Mouse (Mus musculus): ENCODE measurements around the gene Prune2. TPM values are rescaled to one million over a fixed set of nuclear protein-coding genes. Genes with fewer than 3 reads are reported as not detected.

Gene Prune2
- total and polyA plus RNA-seq, 2 experiments from 2014 or later, result 12.4 to 17.4 TPM

DNA sequence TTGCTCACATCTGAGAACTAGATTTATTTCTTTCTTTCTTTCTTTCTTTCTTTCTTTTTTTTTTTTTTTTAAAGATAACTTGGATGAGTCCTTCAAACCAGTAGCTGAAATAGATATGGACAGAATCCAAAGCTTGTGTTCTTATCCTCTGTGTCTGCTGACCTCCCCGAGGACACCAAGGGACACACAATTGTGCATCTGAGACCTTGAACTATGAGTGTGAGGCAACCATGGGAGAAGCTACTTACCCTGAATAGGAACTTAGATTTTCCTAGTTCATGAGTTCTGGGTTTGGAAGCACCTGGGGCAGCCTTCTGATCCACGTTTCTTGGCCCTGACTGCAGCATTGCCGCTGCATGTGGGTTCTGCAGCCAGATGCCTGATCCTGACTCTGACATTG, 7.3 kb downstream of the Prune2 start:
- Histone ChIP-seq H3K27me3 (ENCODE audit: insufficient read depth, low read length) (no peaks in the 10 kb centered on the region), H3K4me2 (ENCODE audit: low read depth, low read length) (no peak overlapping the region), H3K9me3 (ENCODE audit: low read length) (no peaks in the 10 kb centered on the region), H3K27ac (no peak overlapping the region), H3K9ac (replicated peaks; ENCODE audit: low read length) (no peak overlapping the region), H3K4me3 (ENCODE audit: low read length) (no peak overlapping the region), H3K36me3 (ENCODE audit: insufficient read depth, low read length) (no peaks in the 10 kb centered on the region), H3K4me1 (ENCODE audit: insufficient read depth, low read length) (no peaks in the 10 kb centered on the region)
- TF ChIP-seq CTCF (IDR thresholded peaks at IDR 0.05; ENCODE audit: low read depth), result no peak
- DNase-seq (ENCODE audit: low spot score) (no peak), ATAC-seq (no peak)
- 89% methylated on average over 3 of the region's 3 CpGs for WGBS

DNA sequence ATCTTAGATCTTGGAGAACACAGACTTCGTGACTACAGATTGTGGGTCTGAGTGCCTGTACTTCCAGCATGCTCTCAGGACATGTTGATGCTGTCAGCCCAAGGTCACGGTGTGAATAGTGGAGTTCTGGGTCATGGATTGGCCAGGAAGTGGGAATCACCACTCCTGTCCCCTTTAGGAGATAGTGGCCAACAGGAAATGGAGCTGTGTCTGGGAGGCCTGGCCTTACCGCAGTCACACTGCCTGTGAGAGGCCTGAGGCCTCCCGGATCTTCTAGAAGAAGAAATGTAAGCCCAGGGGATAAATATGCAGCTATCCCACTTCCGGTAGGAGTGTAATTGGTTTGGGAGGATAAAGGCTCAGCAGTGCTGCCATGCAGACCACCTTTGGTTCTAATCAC, 12.8 kb downstream of the Prune2 start:
- H3K36me3 ChIP-seq (ENCODE audit: insufficient read depth, low read length), result no peaks in the 10 kb centered on the region
- H3K4me1 ChIP-seq (ENCODE audit: insufficient read depth, low read length), result no peaks in the 10 kb centered on the region; the same call in 1 of the 2 replicates
- ATAC-seq (no peak), DNase-seq (ENCODE audit: low spot score) (no peak)
- H3K9ac ChIP-seq (replicated peaks; ENCODE audit: low read length), result no peak overlapping the region
- no peak for TF ChIP-seq CTCF (IDR thresholded peaks at IDR 0.05; ENCODE audit: low read depth)
- no peaks in the 10 kb centered on the region for H3K27me3 ChIP-seq (ENCODE audit: insufficient read depth, low read length)
- 86% methylated on average over 5 of the region's 5 CpGs for WGBS
- no peaks in the 10 kb centered on the region for H3K9me3 ChIP-seq (ENCODE audit: low read length)
- no peak overlapping the region for H3K4me3 ChIP-seq (ENCODE audit: low read length)
- H3K27ac ChIP-seq, result no peak overlapping the region
- H3K4me2 ChIP-seq (ENCODE audit: low read depth, low read length), result no peak overlapping the region

DNA sequence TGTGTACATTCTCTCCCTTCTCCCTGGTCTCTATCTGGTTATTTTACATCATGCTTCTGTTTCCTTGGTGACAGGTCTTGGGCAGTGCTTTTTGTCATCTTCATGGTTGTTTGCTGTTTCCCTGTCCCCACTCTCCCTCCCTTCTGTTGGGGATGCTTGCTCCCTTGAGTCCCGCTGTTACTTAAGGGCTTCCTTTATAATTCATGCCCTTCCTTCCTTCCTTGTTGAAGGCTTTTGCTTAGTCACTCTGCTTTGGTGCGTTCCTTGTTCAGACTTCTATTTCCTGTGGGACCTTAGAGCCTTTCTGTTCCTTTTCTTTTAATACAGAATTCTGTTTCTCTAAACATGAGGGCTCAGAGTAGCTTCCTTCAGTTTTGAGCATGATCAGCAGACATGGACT, 14.7 kb downstream of the Prune2 start:
- no peak overlapping the region for H3K27ac ChIP-seq
- H3K4me3 ChIP-seq (ENCODE audit: low read length), result no peak overlapping the region
- H3K9me3 ChIP-seq (ENCODE audit: low read length), result no peaks in the 10 kb centered on the region
- no peak for ATAC-seq
- WGBS, result 61% methylated on average over 2 of the region's 2 CpGs
- H3K36me3 ChIP-seq (ENCODE audit: insufficient read depth, low read length), result no peaks in the 10 kb centered on the region
- H3K27me3 ChIP-seq (ENCODE audit: insufficient read depth, low read length), result no peaks in the 10 kb centered on the region
- no peak overlapping the region for H3K4me2 ChIP-seq (ENCODE audit: low read depth, low read length)
- no peaks in the 10 kb centered on the region; the same call in 1 of the 2 replicates for H3K4me1 ChIP-seq (ENCODE audit: insufficient read depth, low read length)
- no peak for TF ChIP-seq CTCF (IDR thresholded peaks at IDR 0.05; ENCODE audit: low read depth)
- no peak for DNase-seq (ENCODE audit: low spot score)
- no peak overlapping the region for H3K9ac ChIP-seq (replicated peaks; ENCODE audit: low read length)

DNA sequence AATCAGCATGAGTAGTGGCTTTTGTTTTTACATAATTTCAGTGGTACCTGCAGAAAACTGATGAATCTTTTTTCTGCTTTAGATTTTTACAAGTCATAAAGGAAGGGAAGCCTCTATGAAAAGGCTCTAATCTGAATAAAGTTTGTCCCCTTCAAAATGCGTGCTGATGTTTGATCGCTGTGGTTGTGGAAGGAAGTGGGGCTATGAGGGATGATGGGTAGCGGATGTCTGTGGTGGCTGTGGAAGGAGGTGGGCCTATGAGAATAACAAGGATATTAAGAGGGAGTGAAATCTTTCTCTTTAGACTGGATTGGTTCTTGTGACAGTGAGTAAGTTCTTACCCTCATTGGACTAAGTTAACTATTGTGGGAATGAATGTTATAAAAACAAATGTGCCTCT, 23.0 kb downstream of the Prune2 start:
- H3K4me1 ChIP-seq (ENCODE audit: insufficient read depth, low read length), result no peaks in the 10 kb centered on the region
- H3K4me3 ChIP-seq (ENCODE audit: low read length), result no peak overlapping the region
- 95% methylated on average over 3 of the region's 3 CpGs for WGBS
- DNase-seq (ENCODE audit: low spot score) (no peak), ATAC-seq (no peak)
- H3K27me3 ChIP-seq (ENCODE audit: insufficient read depth, low read length), result no peaks in the 10 kb centered on the region
- no peak overlapping the region for H3K9ac ChIP-seq (replicated peaks; ENCODE audit: low read length)
- no peaks in the 10 kb centered on the region for H3K36me3 ChIP-seq (ENCODE audit: insufficient read depth, low read length)
- TF ChIP-seq CTCF (IDR thresholded peaks at IDR 0.05; ENCODE audit: low read depth), result no peak
- H3K9me3 ChIP-seq (ENCODE audit: low read length), result no peaks in the 10 kb centered on the region
- no peak overlapping the region for H3K27ac ChIP-seq
- no peak overlapping the region for H3K4me2 ChIP-seq (ENCODE audit: low read depth, low read length)

DNA sequence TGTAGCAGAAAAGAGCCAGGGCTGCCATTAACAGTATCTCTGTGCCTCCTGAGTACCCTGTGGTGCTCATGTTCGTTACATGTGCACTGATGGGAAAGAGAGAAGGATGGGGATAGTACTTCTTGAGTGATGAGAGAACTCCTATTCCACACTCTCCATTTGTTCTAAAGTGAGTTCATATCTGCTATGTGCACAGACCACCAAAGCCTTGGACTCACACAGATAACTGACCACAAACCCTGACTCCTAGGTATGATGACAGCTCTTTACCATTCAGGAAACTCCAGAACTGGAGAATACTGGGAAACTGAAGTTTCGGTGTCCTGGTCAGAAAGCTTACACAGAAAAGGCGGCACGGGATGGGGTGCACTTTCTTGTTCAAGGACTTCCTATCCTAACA, 25.8 kb downstream of the Prune2 start:
- no peak for ATAC-seq
- Histone ChIP-seq H3K27me3 (ENCODE audit: insufficient read depth, low read length) (no peaks in the 10 kb centered on the region), H3K27ac (no peak overlapping the region), H3K4me2 (ENCODE audit: low read depth, low read length) (no peak overlapping the region), H3K4me1 (ENCODE audit: insufficient read depth, low read length) (no peaks in the 10 kb centered on the region), H3K36me3 (ENCODE audit: insufficient read depth, low read length) (no peaks in the 10 kb centered on the region), H3K9ac (replicated peaks; ENCODE audit: low read length) (no peak overlapping the region), H3K4me3 (ENCODE audit: low read length) (no peak overlapping the region), H3K9me3 (ENCODE audit: low read length) (no peaks in the 10 kb centered on the region)
- no peak for DNase-seq (ENCODE audit: low spot score)
- 92% methylated on average over 4 of the region's 4 CpGs for WGBS
- no peak for TF ChIP-seq CTCF (IDR thresholded peaks at IDR 0.05; ENCODE audit: low read depth)

DNA sequence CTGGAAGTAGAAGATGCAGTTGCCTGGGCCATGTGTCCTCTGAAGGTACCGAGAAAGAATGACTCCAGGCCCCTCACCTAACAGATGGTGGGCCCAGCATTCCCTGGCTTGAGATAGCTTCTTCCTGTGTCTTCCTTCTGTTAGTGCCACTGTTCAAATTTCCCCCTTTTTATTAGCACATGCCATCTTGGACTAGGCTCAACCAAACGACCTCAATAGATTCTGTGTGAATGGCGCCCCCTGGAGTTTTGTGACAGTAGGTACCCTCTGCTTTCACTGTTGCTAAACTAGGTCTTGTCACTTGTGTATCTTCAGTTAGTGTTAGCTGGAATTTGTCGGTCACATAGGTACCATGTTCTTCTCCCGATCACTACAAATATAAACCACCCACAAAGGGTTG, 29.0 kb downstream of the Prune2 start:
- no peaks in the 10 kb centered on the region for H3K4me1 ChIP-seq (ENCODE audit: insufficient read depth, low read length)
- H3K36me3 ChIP-seq (ENCODE audit: insufficient read depth, low read length), result no peaks in the 10 kb centered on the region
- ATAC-seq (peak; percentile 32; the same call in 1 of the 2 replicates), DNase-seq (ENCODE audit: low spot score) (peak; percentile 73)
- 44% methylated on average over 5 of the region's 5 CpGs for WGBS
- no peak overlapping the region for H3K9ac ChIP-seq (replicated peaks; ENCODE audit: low read length)
- peak; percentile 66 for TF ChIP-seq CTCF (IDR thresholded peaks at IDR 0.05; ENCODE audit: low read depth)
- H3K9me3 ChIP-seq (ENCODE audit: low read length), result no peaks in the 10 kb centered on the region
- H3K27me3 ChIP-seq (ENCODE audit: insufficient read depth, low read length), result no peaks in the 10 kb centered on the region
- H3K27ac ChIP-seq, result no peak overlapping the region
- no peak overlapping the region for H3K4me2 ChIP-seq (ENCODE audit: low read depth, low read length)
- no peak overlapping the region for H3K4me3 ChIP-seq (ENCODE audit: low read length)

DNA sequence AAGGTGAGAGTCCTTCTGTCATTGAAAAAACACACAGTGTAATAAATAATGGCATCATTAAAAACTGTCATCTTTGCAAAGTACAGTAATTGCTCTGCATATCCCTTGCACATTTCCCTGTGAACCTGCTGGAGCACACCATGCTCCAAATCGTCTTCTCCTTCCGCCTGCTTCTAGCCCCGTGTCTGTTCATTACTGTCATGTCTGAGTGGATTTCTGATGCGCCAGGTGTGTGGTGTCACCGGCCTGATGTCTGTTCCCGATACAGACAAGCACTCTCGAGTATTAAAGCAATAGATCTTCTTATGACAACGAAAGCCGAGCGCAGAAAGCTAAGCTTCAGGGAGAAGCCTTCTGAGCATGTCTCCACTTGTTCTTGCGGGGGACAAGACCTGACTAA, 32.1 kb downstream of the Prune2 start:
- Histone ChIP-seq H3K9me3 (ENCODE audit: low read length) (no peaks in the 10 kb centered on the region), H3K4me2 (ENCODE audit: low read depth, low read length) (no peak overlapping the region), H3K36me3 (ENCODE audit: insufficient read depth, low read length) (no peaks in the 10 kb centered on the region), H3K4me3 (ENCODE audit: low read length) (no peak overlapping the region), H3K9ac (replicated peaks; ENCODE audit: low read length) (no peak overlapping the region), H3K27ac (no peak overlapping the region), H3K4me1 (ENCODE audit: insufficient read depth, low read length) (no peaks in the 10 kb centered on the region), H3K27me3 (ENCODE audit: insufficient read depth, low read length) (no peaks in the 10 kb centered on the region)
- ATAC-seq (peak; percentile 56; the same call in 1 of the 2 replicates), DNase-seq (ENCODE audit: low spot score) (peak; percentile 19)
- 72% methylated on average over 11 of the region's 11 CpGs for WGBS
- TF ChIP-seq CTCF (IDR thresholded peaks at IDR 0.05; ENCODE audit: low read depth), result no peak
